Mouse (Mus musculus) liver, postnatal 0 days (tissue): ENCODE data around the gene Tnrc6a.

Experiments used
- CTCF ChIP-seq: sonication (generic); IDR thresholded peaks from 2 replicates; pipeline ENCODE4 v1.5.1; 2016; ENCODE audit warnings: antibody characterized with exemption, low read depth
- EP300 ChIP-seq: IDR thresholded peaks from 2 replicates; pipeline ENCODE4 v1.6.1; 2016; ENCODE audit warnings: antibody characterized with exemption, low read depth, mild to moderate bottlenecking

DNA sequence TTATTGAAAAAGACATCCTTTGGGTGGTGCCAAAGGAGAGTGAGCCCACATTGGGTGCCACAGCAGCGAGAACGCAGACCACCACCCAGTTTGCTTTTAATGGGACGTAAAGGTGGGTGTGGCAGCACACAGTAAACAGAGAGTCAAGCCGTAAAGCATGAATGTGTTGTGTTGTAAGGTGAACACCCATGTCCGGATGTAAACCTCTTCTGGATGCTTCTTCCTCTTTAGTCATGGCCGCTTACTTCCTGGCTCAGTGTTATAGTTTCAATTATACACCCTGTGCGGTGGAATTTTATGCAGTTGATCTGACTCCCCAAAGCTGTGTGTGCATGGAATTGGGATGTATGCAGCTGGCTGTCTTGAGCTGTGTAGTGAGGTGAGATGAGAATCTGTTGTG lies 118.6 kb downstream of the Tnrc6a start:
- no peak for TF ChIP-seq CTCF
- no peak for TF ChIP-seq EP300
